Mouse (Mus musculus): ENCODE data around the gene Kirrel3.

Gene Kirrel3

DNA sequence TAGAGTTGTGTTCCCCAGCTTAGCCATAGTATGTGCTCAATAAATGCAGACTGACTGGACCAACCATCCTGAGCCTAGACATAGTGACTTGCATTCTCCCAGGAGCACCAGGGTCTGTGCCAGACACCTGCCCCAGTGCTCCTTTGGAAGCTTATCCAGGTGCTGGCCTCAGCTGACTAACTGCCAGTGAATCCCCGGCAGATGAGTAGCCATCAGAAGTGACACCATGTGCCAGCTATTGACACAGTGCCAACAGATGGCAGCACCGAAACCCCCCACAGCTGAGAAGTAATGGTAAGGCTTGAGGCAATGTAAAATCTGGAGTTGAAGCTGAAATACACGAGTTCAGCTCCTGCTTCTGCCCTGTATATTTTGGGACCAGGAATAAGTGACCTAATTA, 399.2 kb downstream of the Kirrel3 start:
- DNase-seq (ENCODE audit: low read depth, low spot score), result peak; percentile 4

DNA sequence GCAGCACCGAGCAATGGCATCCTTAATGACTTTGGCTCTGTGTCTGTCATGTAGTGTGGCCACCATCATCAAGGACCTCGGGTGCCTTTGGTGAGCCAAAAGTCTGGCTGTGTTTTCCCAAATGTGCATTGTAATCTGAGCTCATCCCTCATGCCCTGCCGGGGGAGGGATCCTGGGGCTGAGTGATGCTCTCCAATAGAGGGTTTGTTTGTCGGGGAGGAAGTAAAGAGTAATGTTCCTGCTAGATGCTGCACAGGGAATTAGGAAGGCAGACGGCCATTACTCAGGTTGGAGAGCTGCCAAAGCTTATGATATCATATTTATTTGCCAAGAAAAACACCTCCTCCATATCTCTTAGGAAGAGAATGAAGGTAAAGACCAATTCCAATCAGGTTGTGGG, 401.1 kb downstream of the Kirrel3 start:
- no peak for DNase-seq (ENCODE audit: low read depth, low spot score)

DNA sequence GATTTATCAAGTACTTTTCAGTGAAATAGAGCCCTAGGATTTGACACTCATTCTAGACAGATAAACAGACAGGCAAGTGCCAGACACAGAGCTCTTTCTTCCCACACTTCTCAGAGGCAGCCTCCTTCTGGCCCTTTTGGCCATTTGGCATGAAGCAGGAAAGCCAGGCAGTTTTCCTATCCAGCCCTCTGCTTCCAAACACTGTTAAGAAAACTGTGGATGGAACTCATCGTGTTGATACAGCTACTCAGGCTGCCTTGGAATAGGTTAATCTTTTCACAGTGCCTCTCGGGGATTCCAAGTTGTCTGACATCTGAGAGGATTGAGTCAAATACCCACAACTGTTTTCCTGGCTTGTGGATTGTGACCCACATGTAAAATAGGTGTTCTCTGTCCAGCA, 401.5 kb downstream of the Kirrel3 start:
- no peak for DNase-seq (ENCODE audit: low read depth, low spot score)

DNA sequence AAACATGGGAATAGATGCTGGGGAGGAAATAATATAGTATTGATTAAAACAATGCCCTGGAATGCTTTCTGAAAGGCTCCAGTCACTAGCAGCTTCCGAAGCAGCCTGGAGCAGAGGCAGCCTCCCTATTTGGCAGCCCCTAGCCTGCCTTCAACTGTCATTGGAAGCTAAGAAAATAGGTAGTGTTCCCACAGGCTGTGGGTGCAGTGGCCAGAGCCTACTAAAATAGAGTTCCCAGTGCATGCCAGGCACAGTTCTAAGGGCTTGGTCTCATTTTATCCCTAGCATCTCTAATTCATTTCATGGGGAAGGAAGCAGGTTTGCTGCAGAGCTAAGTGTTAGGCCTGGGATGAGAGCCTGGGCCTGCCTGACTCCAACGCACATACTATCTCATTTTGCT, 402.6 kb downstream of the Kirrel3 start:
- DNase-seq (ENCODE audit: low read depth, low spot score), result no peak

DNA sequence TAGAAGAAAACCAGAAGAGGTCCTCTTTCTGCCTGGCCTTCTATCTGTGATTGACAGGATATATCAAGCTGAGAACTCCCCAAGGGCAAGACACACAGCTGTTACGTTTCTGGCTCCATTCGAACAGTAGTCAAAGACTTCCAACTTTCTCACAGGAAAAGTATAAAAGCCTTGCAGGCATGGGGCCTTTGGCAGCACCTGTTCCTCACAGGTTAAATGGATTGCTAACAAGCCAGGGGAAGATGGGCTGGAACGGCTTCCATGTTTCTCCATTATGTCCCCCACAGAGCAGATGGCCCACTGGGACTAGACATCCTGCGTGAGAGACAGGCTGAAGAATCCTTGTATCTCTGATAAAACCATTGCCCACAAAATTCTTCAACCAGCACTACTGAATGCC, 415.5 kb downstream of the Kirrel3 start:
- no peak for DNase-seq (ENCODE audit: low read depth, low spot score)

DNA sequence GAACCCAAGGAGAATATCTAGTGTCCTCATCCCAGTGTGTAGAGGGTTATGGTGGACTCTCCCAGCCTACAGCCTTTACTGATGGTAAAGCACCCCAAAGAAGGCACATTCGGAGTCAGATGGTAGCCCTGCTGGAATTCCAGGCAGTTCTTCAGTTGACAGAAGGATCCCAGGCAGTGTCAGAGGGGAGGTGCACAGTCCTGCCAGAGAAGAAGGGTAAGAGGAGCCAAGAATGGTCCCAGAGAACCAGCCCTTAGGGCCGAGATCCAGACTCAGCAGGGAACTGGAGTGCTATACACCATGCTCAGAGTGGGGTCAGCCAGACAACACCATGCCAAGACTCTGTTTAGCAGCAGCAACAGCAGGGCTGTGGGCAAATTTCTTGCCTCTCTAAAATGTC, 416.2 kb downstream of the Kirrel3 start:
- no peak for DNase-seq (ENCODE audit: low read depth, low spot score)

DNA sequence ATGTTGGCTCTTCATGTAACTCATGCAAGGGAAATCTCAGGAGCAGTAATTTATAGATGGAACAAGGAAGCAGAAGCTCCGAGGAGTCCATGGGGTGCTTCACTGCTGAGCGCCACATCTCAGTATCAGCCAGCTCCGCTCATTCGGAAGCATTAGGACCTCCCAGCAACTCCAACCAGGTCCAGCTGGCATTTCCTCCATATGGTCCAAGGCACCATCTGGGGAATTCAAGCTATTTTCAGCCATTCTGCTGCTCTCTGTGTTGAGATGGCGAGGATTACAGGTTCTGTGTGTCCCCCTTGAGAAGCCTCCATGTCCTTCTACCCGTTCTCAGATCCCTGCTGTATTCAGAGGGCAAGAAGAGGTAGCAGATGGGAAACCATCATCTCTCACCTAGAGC, 419.5 kb downstream of the Kirrel3 start:
- DNase-seq (ENCODE audit: low read depth, low spot score), result no peak

DNA sequence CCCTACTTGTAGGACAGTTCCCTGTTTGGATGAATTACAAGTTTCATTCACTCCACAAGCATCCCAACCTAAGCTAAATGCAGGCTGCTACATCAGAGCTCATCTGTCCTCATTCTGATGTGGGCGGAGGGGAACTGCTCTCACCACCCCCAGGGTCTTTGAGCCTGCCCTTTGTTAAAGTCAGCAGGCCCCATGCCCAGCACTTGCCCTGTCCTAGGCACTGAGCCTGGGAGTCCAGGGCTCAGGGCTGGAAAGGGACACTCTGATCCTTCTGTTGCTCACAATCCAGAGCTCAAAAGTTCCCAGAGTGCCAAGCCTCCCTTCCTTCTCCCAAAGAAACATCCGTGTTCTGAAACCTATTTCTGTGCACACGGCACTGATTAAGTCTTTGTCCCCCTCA, 422.3 kb downstream of the Kirrel3 start:
- DNase-seq (ENCODE audit: low read depth, low spot score), result no peak

DNA sequence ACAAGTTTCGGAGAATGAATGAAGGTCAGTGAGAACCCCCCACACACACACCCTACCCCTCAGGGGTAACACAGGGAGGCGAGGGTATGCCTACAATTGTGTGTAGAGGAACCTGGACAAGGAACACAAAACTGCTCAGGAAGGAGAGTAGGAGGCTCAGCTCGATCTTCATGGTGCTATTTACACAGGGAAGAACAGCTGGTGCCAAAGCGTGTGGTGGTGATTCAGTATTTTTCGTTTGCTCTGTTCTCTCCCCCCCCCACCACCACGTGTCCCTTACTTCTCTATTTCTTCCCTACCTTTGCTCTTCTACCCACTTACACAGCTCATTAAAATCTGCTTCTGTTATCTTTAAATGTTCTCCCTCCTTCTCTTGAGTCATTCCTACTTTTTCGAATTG, 426.1 kb downstream of the Kirrel3 start:
- DNase-seq (ENCODE audit: low read depth, low spot score), result no peak

DNA sequence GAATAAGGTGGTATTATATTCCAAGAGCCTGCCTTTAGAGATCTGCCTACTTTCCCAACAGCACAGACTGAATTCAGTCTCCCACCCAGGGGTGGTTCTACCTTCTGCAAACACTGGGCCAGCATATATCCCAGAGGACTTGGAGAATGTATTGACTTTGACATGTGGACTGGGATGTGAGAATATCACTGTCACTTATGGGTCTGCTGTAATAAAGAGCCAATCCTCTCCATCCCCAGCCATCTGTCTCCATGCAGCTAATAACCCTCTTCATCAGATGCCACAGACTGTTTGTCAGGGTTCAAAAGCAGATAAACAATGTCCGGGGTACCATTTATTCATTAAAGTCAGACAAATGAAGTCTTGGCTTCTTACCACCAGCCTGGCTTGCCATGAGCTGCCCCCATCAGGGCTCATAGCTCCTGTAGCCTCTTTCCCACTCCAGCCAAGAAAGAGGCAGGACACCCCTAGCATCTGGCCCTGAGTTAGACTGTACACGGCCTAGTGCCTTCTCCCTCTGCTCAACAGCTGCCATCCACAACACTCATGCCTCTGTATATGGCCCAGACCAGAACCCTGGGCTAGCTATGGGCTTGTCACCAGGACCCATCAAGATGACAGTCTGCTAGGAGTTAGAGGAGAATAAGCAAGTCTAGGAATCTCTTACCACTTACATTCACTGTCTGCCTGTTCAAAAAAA, 426.7 kb downstream of the Kirrel3 start:
- DNase-seq (ENCODE audit: low read depth, low spot score), result no peak

DNA sequence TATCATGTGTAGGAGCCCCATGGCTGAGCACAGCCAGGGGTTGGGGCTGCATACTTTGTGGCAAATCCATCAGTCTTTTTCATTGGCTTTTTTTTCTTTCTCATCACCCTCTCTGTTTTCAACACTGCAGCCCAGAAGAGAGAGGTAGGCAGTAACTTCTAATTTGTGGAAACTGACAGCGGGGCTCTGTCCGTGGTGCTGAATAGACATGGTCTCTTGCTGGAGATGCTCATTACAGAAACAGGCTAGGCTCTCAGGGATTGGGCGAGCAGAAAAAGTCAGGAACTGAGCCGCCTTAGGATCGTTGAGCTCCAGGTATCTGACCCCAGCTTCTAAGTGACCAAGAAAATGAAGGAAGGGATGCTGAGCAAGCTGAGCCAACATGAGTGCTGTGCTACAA, 427.3 kb downstream of the Kirrel3 start:
- peak; percentile 35 for DNase-seq (ENCODE audit: low read depth, low spot score)

DNA sequence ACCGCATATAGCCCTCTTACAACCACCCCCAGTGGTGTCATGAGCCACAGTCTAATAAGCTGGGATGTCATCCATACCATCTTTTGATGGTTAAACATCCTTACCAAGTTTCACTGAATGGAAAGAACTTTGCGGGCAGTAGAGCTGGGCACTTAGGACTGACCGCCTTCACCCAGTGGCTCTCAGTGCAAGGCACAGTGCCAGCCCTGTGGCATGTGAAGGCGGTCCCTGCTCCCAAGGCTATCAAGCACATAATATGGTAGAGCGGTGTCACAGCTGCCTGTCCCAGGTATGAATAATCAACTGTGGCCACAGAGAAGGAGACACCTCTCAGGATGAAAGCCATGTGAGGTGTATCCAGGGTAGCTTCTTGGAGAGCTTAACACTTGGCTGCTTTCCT, 433.3 kb downstream of the Kirrel3 start:
- no peak for DNase-seq (ENCODE audit: low read depth, low spot score)

DNA sequence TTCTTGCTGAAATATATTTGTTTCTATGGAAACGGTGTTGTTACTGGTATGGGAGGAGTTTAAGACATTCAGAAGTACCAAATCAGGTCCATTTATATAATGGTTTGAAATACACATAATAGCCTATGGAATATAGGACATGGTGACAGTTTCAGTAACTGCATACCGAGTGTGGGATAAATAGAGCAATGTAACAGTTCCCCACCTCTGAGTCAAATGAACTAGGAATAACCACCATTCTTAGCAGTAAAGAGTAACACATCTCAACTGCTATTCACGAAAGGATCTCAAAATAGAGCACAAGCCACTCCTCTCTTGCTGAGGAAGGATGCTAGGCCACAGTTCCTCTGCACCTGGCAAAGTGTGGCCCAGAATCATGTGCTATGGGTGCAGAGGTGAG, 434.4 kb downstream of the Kirrel3 start:
- DNase-seq (ENCODE audit: low read depth, low spot score), result no peak

DNA sequence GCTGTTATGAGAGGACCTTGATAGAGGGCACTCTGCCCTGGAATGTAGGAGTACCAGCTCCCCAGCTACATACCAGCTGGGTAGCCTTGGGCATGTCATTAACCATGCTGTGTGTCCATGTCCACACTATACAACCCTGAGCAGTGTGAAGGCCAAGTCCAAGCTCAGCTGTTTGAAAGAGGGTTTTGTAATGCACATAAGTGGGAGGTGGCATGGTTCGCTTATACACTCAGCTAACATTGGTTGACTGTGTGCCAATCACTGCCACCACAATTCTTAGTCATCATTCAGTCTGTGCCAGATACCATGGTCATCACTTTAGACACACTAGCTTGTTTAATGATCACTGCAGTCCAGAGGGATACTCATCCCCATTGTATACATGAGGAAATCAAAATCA, 436.2 kb downstream of the Kirrel3 start:
- no peak for DNase-seq (ENCODE audit: low read depth, low spot score)

DNA sequence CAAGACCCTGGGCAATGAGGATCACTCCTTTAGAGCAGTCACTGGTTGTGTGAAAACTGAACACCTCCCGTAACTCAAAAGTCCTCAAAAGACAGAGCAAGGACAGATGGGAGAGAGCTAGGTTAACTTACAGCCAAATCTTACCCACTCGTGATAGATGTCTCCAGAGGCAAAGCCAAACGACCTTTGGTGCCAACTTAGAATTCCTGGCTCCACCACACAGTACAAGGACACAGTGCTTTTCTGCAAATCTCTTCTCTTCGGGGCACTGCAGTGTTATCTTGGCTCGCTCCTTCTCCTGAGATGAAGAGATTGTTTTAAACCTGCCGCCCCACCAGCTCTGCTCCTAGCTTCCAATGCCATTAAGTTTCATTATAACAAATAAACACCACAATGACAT, 437.0 kb downstream of the Kirrel3 start:
- DNase-seq (ENCODE audit: low read depth, low spot score), result no peak

DNA sequence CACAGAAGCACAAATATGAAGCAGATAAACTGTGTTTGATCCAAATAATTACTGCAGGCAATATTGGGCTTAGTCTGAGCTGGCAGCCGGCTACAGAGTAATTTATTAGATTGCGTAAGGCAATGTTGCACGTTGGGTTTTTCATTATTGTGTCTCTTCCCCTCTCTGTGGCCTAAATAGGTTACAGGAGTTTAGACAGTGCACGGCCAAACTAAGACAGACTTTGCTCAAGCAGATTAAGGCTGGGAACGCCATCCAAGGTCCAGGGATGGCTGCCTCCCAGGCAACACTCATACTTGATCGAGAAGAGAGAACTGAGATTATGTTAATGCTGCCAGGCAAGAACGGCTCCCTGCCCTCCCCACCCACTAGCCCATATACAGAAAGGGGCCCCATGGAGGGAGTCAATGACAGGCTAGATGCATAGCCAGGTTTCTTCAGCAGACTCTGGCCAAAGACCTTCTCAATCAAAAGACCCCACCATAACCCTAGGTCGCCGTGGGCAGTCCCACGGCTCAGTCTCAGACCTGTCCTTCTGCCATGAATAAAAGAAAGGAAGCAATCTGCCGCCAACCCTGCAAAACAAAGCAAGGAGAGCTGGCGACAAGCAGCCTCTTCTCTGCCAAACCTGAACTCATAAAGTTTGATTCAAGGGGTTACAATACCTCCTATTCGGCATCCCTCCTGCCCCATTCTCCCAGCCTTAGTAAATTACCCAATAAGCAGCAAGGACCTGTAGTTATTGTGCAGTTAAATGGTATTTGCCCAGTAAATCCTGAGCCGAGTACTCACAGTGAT, 437.6 kb downstream of the Kirrel3 start:
- DNase-seq (ENCODE audit: low read depth, low spot score), result no peak

DNA sequence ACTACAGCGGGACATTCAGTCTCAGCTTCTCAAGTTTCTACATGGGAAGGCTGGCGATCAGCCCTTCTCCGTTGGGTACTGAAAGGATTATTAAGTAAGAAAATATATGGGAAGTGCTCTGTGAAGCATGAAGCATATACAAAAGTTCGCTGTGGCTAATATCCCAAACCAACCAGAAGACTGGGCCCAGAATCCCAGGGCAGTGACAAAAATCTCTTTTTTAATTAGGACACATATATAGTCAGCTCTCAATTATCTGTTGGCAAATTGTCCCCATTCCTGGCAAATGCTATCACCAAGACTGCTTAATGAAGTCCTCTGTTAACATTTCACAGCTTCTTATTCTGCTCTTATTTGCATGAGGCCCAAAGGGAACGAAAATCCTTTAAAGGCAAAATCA, 439.9 kb downstream of the Kirrel3 start:
- no peak for DNase-seq (ENCODE audit: low read depth, low spot score)

DNA sequence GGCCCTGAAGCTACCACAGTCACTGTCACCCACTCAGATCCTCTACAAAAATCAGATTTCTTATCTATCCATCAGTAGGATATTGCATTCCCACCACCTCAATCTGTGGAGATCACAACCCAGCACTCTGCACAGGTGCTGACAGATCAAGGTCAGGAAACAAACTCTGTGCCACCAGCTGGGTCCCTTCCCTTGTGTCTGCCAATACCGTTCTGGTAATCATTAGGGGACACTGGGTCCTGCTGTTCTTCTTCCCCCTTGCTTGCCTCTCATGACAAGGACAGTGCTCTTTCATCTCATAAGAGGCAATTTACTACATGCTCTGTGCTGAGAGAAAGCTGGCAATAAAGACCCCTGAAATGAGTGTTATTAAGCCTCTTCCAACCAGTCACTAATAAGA, 444.7 kb downstream of the Kirrel3 start:
- DNase-seq (ENCODE audit: low read depth, low spot score), result no peak

DNA sequence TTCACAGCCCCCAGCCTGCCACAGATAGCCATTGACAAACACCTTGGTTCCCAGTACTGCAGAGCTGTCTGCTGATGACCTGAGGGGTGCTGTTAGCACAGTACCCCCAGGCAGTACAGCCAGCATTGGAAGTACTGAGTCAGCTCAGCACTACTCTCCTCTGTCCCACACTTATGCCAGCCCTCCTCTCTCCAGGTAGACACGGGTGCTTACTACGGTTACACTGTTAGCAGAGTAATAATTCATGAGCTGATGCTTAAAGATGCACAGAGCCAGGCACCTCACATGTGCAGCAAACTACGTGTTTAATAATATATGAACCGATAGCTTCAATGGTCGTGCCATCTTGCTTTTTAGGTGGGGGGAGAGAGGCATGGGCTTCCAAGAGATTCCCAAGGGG, 452.4 kb downstream of the Kirrel3 start:
- no peak for DNase-seq (ENCODE audit: low read depth, low spot score)

DNA sequence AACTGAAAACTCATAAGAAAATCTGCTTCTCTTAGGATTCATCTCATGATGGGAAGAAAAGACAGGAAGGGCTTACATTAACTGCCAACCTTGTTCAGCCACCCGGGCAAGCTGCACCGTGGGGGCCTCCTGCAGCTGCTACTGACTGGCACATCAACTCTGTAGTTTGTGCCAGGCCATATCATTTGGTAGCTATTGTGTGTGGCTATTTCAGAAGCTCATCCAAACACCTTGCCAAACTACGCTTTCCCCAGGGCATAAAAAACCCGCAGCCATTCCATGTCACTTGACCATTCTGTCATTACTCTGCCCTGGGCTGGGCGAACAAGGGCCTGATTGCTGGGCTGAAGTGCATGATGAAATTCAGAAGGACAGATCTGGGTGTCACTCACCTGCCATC, 453.9 kb downstream of the Kirrel3 start:
- DNase-seq (ENCODE audit: low read depth, low spot score), result no peak

DNA sequence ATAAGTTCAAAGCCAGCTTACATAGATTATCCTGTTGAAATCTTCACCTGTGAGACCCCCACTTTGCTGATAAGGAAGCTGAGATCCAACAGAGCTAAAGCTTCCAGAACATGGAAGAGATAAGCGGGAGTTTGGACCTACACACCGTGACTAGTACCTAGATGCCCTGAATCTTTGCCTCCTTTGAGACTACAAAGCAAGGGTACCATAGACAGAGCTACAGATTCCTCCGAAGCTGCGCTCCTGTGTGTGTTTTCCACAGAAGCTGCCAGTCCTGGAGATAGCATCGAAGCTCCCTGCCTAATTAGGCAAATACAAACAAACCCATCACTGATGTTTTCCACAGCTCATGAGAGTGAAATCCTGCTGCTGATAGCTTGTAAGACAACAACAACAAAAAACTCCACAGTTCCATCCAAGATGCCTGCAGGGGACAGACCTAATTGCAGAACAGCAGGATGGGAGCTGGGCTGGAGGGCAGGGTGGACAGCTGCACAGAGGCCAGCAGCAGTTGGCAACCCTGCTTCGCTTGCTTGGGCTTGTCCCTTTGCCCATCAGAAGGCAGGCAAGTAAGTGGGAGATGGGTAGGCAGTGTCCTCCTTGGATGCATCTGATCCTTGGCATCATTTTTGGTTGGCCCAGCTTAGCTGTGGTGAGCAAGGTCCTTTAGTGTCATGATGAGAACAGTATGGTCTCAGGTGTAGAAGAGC, 456.6 kb downstream of the Kirrel3 start:
- DNase-seq (ENCODE audit: low read depth, low spot score), result no peak

DNA sequence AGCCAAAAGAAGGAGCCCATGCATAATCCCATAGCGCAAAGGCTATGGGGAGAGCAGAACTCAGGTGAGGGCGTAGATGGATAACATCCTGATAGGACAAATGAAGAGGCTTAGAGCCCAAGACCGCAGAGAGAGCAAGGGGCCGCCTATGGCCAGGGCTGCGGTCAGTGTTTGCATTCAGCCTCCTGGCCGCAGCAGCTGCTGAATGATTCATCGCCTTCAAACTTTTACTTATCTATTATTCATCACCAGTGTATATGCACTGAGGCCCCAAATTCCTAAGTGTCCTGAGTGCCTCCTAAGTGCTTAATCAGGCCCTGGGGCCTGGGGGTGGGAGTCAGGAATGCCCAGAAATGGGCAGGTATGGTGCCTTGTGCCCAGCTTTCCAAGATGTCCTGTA, 457.3 kb downstream of the Kirrel3 start:
- no peak for DNase-seq (ENCODE audit: low read depth, low spot score)

DNA sequence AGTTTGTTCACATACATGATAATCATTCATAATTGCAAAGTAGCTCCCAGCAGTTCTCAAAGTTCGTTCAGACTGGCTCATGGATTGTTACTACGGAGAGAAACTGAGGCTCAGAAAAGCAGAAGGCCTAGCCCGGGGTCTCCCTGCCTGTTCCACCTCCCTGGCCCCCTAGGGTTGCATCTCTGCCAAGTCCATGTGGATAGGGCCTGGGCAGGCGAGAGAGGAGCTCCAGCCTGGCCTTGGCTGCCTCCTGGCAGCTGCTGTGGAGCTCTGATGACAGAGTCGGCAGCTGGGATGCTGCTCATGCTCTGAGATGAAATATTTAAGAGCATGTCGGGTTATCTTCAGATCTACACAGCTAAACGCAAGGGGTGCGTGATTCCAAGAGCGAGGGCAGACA, 459.6 kb downstream of the Kirrel3 start:
- no peak for DNase-seq (ENCODE audit: low read depth, low spot score)
